Mouse (Mus musculus): ENCODE measurements around the gene Rdh1.
"Not testable (repeated sequence)": the region's sequence is repeated elsewhere in the genome, so short reads cannot be mapped to it uniquely, and the experiment has no call there.

The Rdh1 gene

DNA sequence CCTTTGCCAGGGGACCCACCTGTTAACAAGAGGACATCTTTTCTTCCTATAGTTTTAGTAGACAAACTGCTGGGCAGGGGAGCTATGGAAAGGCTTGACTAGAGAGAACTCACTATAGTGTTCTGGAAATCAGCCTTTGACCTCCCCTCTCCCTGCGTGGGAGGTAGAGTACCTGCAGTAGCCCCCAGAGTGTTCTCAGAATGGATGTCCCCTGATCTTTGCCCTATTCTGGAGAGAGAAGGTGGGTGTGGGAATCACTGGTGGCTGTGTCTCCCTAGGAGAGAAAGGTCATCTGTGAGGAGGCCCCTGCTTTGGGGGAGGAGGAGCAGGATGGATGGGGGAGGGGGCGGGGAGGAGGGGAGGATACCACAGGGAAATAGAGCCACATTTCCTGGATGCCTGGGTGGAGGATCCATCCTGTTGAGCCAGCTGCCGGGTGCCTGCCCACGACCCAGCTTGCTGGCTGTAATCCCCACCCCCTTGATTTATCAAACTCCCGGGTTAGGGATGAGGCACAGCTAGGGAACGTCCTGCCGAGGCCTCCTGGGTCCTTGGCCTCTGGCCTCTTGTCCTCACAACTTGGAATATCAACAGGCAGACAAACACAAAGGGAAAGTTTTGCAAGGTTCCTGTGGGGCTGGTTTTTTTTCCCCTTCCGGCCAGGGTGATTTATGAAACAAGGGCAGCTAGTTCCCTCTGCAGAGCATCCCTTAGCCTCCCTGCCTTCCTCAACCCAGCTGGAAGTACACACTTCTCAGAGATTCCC, 10.5 kb upstream of the Rdh1 start:
- no peak for DNase-seq (ENCODE audit: low spot score)

DNA sequence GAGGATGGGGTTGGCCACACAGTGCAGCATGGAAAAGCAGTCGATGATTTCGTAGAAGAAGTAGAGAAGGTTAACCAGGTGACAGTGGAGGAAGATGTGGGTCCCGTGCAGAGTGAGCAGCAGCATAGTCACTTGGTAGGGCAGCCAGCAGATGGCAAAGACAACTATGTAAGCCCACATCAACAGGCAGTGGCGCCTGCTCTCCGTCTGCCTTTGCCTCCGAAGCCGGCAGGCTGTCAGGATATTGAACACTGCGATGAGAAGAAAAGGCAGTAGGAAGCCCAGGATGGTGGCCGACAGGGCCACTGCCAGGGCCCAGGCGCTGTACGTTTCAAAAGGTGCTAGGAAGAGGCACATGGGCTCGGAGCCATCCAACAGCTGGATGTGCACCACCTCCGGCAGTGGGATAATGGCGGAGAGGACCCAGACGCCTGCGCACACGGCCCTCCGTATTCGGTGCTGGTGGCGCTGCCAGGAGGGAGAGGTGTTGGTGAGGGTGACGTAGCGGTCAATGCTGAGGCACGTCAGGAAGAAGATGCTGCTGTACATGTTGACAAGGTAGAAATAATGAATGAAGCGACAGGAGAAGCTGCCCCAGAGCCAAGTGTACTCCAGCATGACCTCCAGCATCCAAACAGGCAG, 9.3 kb upstream of the Rdh1 start:
- no peak for DNase-seq (ENCODE audit: low spot score)

DNA sequence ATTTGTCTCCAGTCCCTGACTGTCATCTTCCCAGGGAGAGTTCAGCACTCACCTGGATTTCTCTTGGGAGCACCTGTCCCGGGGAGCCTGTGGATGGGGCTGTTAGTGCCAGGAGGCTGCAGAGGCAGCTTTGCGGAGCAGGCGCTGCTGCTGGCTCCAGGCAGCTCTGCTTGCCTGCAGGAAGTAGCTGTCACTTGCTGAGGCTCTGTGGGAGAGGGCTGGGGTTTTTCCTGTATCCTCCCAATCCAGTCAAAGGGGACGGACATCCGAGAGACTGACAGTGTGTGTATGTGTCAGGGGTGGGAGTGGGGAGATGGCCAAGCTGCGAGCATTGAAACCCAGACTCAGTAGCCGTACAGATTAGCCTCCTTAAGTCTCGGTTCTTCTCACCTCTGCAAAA, 8.0 kb upstream of the Rdh1 start, which contains the start of gene Gpr182:
Gene Gpr182 (minus strand): TSS at position 185 of the 400 bp plus-strand sequence.
- no peak for DNase-seq (ENCODE audit: low spot score)

DNA sequence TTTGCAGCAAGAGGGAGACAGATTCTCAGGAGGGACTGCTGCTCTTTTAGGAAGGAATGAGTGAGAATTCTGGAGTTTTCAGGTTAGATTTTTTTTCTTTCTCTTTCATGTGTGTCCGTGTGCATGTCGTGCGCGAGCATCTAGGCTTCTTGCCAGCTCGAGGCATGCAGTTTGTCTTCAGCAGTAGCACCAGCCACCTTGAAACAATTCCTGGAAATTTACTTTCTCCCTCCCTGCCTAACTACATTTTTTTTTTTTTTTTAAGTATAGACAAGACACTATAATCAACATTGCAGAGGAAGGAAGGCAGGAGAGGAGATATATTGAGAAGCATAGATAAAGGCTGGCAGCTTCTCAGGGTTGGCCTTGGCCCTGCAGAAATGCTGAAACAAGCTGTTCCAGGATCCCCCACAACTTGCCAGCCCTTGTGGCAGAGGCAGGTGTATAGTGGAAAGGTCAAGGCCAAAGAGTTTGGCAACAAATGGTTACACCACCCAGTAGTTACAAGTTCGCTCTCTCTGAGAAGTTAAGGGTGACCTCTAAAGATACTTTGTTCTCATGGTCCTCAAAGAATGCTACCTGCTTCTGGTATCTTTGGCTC, 4.9 kb upstream of the Rdh1 start:
- DNase-seq (ENCODE audit: low spot score), result no peak

GRCm38 (mm10) chr10:127755246-127755645, 4.3 kb upstream of the Rdh1 start:
- no peak for DNase-seq (ENCODE audit: low spot score)

DNA sequence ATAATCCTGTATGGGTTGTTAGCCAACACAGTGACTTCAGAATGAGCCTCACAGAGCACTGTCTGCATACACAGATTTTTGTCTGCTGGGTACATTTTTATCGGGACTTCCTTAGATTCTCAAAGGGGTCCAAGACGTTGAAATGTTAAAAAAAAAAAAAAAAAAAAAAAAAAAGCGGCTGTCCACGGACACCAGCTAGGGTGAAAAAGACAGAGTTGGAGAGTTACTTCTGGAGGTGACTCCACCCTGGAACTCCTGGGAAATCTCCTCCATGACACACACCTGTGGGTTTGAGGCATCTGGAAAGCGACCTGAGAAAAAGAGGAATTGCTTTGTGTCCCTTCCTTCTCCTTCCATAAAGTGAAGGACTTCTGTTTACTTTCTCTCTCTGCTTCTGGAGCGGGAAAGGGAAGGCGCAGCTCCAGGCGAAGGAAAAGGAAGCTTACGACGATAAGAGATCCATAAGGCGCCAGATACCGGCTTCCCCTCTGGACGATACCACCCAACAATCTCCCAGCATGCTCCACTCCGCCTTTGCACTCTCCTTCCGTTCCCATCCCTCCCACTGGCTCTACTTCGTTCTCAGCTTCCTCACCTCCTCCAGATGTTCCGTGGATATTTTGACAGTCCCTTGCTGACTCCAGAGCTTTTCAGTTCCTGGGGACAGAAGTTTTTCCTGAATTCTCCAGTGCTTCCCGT, 3.6 kb upstream of the Rdh1 start:
- no peak for DNase-seq (ENCODE audit: low spot score)

GRCm38 (mm10) chr10:127762926-127763325, 3.4 kb downstream of the Rdh1 start:
- not testable (repeated sequence) for DNase-seq (ENCODE audit: low spot score)

DNA sequence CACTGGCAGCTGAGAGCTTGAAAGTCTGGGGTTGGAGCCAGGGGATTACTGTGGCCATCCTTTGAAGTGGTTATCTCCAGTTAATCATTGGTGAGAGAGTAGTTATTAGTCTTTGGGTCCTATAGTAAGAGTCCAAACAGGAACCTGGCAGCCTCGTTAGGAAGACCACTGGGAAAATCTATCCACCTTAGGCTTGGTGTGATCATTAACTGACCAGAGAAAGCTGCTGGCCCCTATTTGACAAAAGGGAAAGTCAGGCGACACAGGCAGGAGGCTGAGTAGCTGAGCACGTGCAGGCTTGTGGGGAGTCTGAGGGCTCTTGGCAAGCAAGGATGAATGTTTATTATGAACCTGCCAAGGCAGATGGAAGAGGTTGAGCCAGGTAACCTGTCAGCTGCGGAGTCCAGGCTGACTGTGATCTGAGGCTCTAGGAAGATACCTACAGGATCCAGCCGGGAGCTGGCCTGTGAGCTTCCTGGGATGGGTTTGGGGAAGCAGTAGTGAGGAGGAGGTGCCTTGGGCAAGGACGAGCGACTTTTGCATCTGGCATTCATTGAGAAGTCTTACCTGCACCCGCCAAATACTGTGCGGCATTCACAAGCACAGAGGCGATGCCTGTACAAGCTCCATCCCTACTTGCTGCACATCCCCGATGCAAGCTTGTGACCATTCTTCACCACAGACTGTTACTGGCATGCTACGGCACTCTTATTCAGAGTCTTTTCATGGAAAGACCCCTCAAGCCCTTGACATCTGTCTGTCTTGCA, 4.6 kb downstream of the Rdh1 start:
- DNase-seq (ENCODE audit: low spot score), result no peak

DNA sequence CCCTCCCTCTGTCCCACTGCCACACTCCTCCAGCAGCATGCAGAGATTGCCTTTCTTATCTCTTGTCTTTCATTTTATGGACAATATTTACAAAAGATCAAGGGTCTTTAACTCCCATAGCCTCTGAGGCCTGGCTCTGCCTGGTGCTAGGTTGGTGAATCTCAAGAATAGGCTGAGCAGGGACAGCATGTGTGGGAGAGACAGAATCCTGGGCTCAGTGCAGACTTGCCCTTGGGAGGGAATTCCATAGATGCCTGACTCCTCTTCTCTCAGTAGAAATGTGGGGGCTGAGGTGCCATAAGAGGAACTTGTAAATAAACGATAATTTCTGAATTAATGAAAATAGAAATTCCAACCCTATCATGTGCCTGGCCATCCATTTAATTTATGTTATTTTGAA, 7.0 kb downstream of the Rdh1 start:
- DNase-seq (ENCODE audit: low spot score), result no peak

GRCm38 (mm10) chr10:127776011-127776410, 16.5 kb downstream of the Rdh1 start, which contains the start of gene Rdh9:
Gene Rdh9, plus strand, starts transcription at chr10:127776386.
- no peak for DNase-seq (ENCODE audit: low spot score)

DNA sequence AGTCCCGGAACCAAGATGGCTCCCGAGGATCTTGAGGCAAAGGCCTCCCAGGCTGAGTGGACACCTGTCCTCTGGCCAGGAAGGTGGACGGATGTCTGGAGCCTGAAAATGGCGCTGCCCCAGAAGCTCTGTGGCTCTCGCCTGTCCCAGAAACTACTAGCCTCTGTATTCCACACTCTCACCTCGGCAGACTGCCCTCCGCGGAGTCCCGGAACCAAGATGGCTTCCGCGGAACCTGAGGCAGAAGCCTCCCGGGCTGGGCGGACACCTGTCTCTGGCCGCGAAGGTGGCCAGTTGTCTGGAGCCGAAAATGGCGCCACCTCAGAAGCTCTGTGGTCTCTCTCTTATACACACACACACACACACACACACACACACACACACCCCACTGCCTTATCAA, 22.8 kb downstream of the Rdh1 start:
- not testable (repeated sequence) for DNase-seq (ENCODE audit: low spot score)

- not testable (repeated sequence) for DNase-seq (ENCODE audit: low spot score)
Measured at GRCm38 (mm10) chr10:127785411-127785810, 25.9 kb downstream of the Rdh1 start.

DNA sequence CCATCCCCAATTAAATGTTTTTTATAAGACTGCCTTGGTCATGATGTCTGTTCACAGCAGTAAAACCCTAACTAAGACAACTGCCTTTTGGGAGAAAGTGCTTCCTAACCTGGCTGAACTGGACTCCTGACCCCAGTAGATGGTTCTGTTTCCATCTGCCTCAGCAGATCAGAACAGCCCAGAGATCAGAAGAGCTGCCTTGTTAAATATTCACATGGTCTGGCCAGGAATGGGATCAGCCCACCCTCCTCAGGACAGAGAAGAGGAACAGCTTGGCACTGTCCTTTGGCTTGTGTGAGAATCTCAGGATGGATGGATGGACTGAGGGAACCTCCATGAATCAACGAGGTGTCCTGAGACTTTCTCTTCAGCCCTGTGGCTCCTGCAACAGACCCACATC, 39.8 kb downstream of the Rdh1 start:
- DNase-seq (ENCODE audit: low spot score), result no peak

GRCm38 (mm10) chr10:127800891-127801290, 41.4 kb downstream of the Rdh1 start, which contains the start of gene Rdh16:
Gene Rdh16, plus strand, starts transcription at chr10:127801152.
- DNase-seq (ENCODE audit: low spot score), result no peak

DNA sequence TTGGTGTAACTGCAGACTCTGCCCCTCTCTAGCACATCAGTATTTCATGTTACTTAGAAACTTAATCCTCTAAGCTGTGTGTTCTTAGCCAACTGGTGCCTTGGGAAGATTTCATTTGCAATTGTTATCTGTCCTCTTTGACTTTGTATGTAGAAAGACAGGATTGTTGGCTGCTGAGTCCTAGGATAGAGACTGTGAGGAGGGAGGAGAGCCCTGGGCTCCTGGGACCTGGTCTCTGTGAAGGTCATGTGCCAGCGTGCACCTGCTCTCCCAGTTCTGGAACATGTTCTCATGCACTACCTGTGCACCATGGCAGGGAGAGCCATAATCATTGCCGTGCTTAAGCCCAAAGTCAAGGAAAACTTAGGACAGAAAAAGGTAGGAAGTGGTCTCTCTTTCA, 42.1 kb downstream of the Rdh1 start:
- no peak for DNase-seq (ENCODE audit: low spot score)

DNA sequence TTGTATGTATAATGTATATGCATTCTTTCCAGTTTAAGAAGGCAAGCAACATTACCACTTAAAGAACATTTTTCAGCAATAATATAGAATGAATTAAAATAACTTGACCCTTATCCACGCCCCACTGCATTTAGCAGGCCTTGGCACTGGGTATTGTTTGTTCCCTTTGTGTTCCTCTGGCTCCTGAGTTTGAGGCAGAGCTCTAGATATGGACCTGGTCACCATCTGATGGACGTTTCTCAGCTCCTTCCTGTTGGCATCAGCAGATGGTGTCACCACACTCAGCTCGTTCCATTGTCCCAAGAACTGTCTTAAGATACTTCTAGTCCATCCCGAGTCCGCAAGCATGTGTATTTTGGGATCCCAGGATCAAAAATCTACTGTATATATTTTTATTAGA, 42.7 kb downstream of the Rdh1 start:
- DNase-seq (ENCODE audit: low spot score), result no peak

- DNase-seq (ENCODE audit: low spot score), result no peak
Measured at GRCm38 (mm10) chr10:127804416-127804815, 44.9 kb downstream of the Rdh1 start.

DNA sequence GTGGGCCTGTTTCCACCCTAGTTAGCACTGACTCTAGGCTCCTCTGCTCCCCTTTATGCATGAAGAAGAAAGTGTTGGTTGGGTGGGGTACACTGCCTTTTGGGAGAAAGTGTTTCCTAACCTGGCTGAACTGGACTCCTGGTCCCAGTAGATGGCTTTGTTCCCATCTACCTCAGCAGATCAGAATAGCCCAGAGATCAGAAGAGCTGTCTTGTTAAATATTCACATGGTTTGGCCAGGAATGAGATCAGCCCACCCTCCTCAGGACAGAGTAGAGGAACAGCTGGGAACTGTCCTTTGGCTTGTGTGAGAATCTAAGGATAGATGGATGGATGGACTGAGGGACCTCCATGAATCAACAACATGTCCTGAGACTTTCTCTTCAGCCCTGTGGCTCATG, 56.4 kb downstream of the Rdh1 start:
- no peak for DNase-seq (ENCODE audit: low spot score)

DNA sequence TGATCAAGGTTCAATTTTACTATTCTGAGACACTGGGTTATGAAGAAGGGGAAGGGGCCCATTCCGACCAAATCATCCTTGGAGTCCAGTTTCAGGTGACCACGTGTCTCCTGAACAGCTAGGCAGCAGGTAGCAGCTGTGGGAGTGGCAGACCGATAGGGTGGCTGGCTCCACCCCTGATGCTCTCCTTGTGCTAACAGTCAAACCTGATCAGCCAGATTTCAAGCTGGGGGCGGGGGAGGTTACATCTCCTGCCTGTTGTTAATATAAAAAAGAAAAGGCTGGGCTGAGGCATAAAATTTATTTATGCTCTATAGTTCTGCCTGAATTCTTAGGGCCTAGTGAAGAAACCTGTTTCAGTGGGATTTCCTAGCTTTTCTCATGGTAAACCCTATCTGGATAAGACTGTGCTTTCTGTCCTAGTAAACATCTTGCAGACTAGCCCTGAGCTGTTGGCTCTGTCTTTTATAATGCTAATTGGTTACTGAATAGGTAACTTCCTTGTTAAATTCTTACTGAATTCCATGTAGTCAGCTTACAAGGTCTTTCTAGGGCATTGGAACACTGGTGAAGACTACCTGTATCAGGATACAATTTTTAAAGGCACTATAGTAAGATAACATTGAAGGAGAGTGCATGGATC, 57.9 kb downstream of the Rdh1 start:
- not testable (repeated sequence) for DNase-seq (ENCODE audit: low spot score)
